Mouse (Mus musculus) midbrain, embryonic 11.5 days (tissue): ENCODE data around the gene Zfp748. TPM values are rescaled to one million over a fixed set of nuclear protein-coding genes. Genes with fewer than 3 reads are reported as not detected.

Experiments
- ATAC-seq: fragments of 200-750 bp; cut with Nextera tagmentation; 2 replicates; pipeline ENCODE4 v1.8.0; 2017; ENCODE audit warnings: moderate TSS enrichment, moderate library complexity; ENCODE audit not compliant: low FRiP score
- DNase-seq: peaks from one replicate; pipeline ENCODE4 v3.0.0; 2015; ENCODE audit warnings: low spot score; ENCODE audit errors: missing footprints
- H3K27ac ChIP-seq: fragments of 300-500 bp; sonication (generic); 2 replicates; pipeline ENCODE4 v1.5.1; 2014; ENCODE audit warnings: low read depth, low read length
- H3K27me3 ChIP-seq: fragments of 300-500 bp; sonication (generic); 2 replicates; pipeline ENCODE4 v1.6.1; 2014; ENCODE audit warnings: mild to moderate bottlenecking, low read length, moderate library complexity, mixed read lengths; ENCODE audit not compliant: control insufficient read depth, insufficient read depth
- H3K36me3 ChIP-seq: fragments of 300-500 bp; sonication (generic); 2 replicates; pipeline ENCODE4 v1.6.1; 2014; ENCODE audit warnings: mild to moderate bottlenecking, low read length, moderate library complexity, mixed read lengths; ENCODE audit not compliant: control insufficient read depth, insufficient read depth
- H3K4me1 ChIP-seq: fragments of 300-500 bp; sonication (generic); 2 replicates; pipeline ENCODE4 v1.6.1; 2014; ENCODE audit warnings: low read length; ENCODE audit not compliant: control insufficient read depth, insufficient read depth
- H3K4me2 ChIP-seq: fragments of 300-500 bp; sonication (generic); 2 replicates; pipeline ENCODE4 v1.6.1; 2014; ENCODE audit warnings: mild to moderate bottlenecking, moderate library complexity
- H3K4me3 ChIP-seq: fragments of 300-500 bp; sonication (generic); 2 replicates; pipeline ENCODE4 v1.5.1; 2014; ENCODE audit warnings: low read depth, low read length
- H3K9ac ChIP-seq: fragments of 300-500 bp; sonication (generic); 2 replicates; pipeline ENCODE4 v1.6.1; 2014; ENCODE audit warnings: low read length
- H3K9me3 ChIP-seq: fragments of 300-500 bp; sonication (generic); 2 replicates; pipeline ENCODE4 v1.6.1; 2016; ENCODE audit warnings: low read length; ENCODE audit not compliant: control insufficient read depth
- WGBS: fragments of 180-500 bp; shearing (Covaris S2); extraction: QIAGEN DNeasy Blood & Tissue Kit; methylation state at CpG from one replicate; pipeline ENCODE4 v1.1.7; 2014; 5-methylcytosine and 5-hydroxymethylcytosine counted together
- polyA plus RNA-seq: library from polyadenylated mRNA; unstranded; fragments of >200 nt; fragmentation: Nextera tagmentation; extraction: Ambion mirVana; gene quantifications from 2 replicates; pipeline ENCODE4 v1.2.1, GENCODE M21; 2014

Zfp748 gene
- 18.8 and 21.4 TPM in 2 replicates for polyA plus RNA-seq

GRCm38 (mm10) chr13:67553730-67554129 lies at the start of gene Zfp748:
TSS of gene Zfp748 (minus strand) at chr13:67553830.
- WGBS = 80% methylated on average over 4 of the region's 4 CpGs

GRCm38 (mm10) chr13:67572591-67573189 lies 19.1 kb upstream of the Zfp748 start:
- Histone ChIP-seq H3K9me3 (no peaks in the 10 kb centered on the region), H3K4me3 (no peak overlapping the region), H3K4me2 (no peak overlapping the region), H3K27ac (no peak overlapping the region), H3K36me3 (no peaks in the 10 kb centered on the region), H3K4me1 (no peaks in the 10 kb centered on the region), H3K9ac (no peak overlapping the region), H3K27me3 (no peaks in the 10 kb centered on the region)
- ATAC-seq (no peak), DNase-seq (no peak)
- WGBS = 72% methylated on average over 5 of the region's 5 CpGs

More at GRCm38 (mm10) chr13:67553730-67554129, at the start of gene Zfp748:
- Histone ChIP-seq H3K27ac (0 out of 2 replicates have a peak within 1 kb of the TSS, but pooled peaks have one; percentile 40), H3K36me3 (no peaks in the 10 kb centered on the region), H3K4me3 (peak within 1 kb of the TSS; percentile 90), H3K4me2 (peak within 1 kb of the TSS; percentile 66), H3K9ac (peak within 1 kb of the TSS; percentile 89), H3K9me3 (no peaks in the 10 kb centered on the region), H3K27me3 (no peaks in the 10 kb centered on the region), H3K4me1 (peaks cover 9% of the 10 kb centered on the region)
- DNase-seq (no peak), ATAC-seq (no peak)

- Histone ChIP-seq H3K36me3 (no peaks in the 10 kb centered on the region), H3K9ac (peak overlapping the region; percentile 89), H3K4me2 (peak overlapping the region; percentile 66), H3K4me3 (peak overlapping the region; percentile 90), H3K9me3 (no peaks in the 10 kb centered on the region), H3K27me3 (no peaks in the 10 kb centered on the region), H3K4me1 (peaks cover 9% of the 10 kb centered on the region), H3K27ac (0 out of 2 replicates have a peak overlapping the region, but pooled peaks have one; percentile 40)
- peak; percentile 99 for ATAC-seq
- peak; percentile 98 for DNase-seq
- whole genome bisulfite sequencing = under 1% methylated on average over 44 of the region's 44 CpGs
Measured at GRCm38 (mm10) chr13:67552505-67553346, 904 bp downstream of the Zfp748 start.

- Histone ChIP-seq H3K27ac (no peak overlapping the region), H3K4me2 (no peak overlapping the region), H3K36me3 (peaks cover 21% of the 10 kb centered on the region), H3K9me3 (no peaks in the 10 kb centered on the region; the same call in 1 of the 2 replicates), H3K4me3 (no peak overlapping the region), H3K9ac (no peak overlapping the region), H3K4me1 (no peaks in the 10 kb centered on the region), H3K27me3 (no peaks in the 10 kb centered on the region)
- ATAC-seq (no peak), DNase-seq (no peak)
- 92% methylated on average over 1 of the region's 1 CpGs for WGBS
Measured at GRCm38 (mm10) chr13:67545941-67546340, 7.7 kb downstream of the Zfp748 start.

- no peak overlapping the region for H3K27ac ChIP-seq
- H3K9ac ChIP-seq = no peak overlapping the region
- 71% methylated on average over 3 of the region's 3 CpGs for WGBS
- H3K36me3 ChIP-seq = no peaks in the 10 kb centered on the region
- ATAC-seq (no peak), DNase-seq (no peak)
- H3K9me3 ChIP-seq = no peaks in the 10 kb centered on the region
- peaks cover 8% of the 10 kb centered on the region for H3K4me1 ChIP-seq
- H3K4me2 ChIP-seq = no peak overlapping the region
- H3K27me3 ChIP-seq = no peaks in the 10 kb centered on the region
- H3K4me3 ChIP-seq = no peak overlapping the region
Measured at GRCm38 (mm10) chr13:67527049-67527730, 26.4 kb downstream of the Zfp748 start.

GRCm38 (mm10) chr13:67525753-67526410 lies 27.7 kb downstream of the Zfp748 start, which contains the start of the genes Gm26965 and Zfp87:
TSS of gene Gm26965 (minus strand) at chr13:67526151.
TSS of gene Zfp87 (minus strand) at chr13:67526177.
- WGBS = 0% methylated on average over 27 of the region's 27 CpGs
- peak; percentile 99 for ATAC-seq
- H3K36me3 ChIP-seq = no peaks in the 10 kb centered on the region; the same call in 1 of the 2 replicates
- peaks cover 8% of the 10 kb centered on the region for H3K4me1 ChIP-seq
- H3K9me3 ChIP-seq = no peaks in the 10 kb centered on the region
- 0 out of 2 replicates have a peak within 1 kb of the TSS, but pooled peaks have one; percentile 20 for H3K27ac ChIP-seq
- H3K4me3 ChIP-seq = peak within 1 kb of the TSS; percentile 87
- no peaks in the 10 kb centered on the region for H3K27me3 ChIP-seq
- H3K4me2 ChIP-seq = peak within 1 kb of the TSS; percentile 82
- peak within 1 kb of the TSS; percentile 86 for H3K9ac ChIP-seq
- DNase-seq = peak; percentile 98

- Histone ChIP-seq H3K4me2 (no peak overlapping the region), H3K27me3 (no peaks in the 10 kb centered on the region), H3K4me3 (no peak overlapping the region), H3K4me1 (peaks cover 6% of the 10 kb centered on the region; the same call in 1 of the 2 replicates), H3K9me3 (no peaks in the 10 kb centered on the region), H3K36me3 (no peaks in the 10 kb centered on the region), H3K9ac (peak overlapping the region; percentile 80; the same call in 1 of the 2 replicates), H3K27ac (no peak overlapping the region)
- ATAC-seq (0 out of 2 replicates have a peak, but pooled peaks have one; percentile 19), DNase-seq (no peak)
- 79% methylated on average over 1 of the region's 1 CpGs for WGBS
Measured at GRCm38 (mm10) chr13:67500908-67501307, 52.7 kb downstream of the Zfp748 start.

- no peak within 1 kb of the TSS for H3K27ac ChIP-seq
- DNase-seq = peak; percentile 98
Measured at GRCm38 (mm10) chr13:67500084-67500719, 53.4 kb downstream of the Zfp748 start, which contains the start of gene Zfp58. TSS of gene Zfp58 (minus strand) at chr13:67500555.

More at GRCm38 (mm10) chr13:67500084-67500719, 53.4 kb downstream of the Zfp748 start, which contains the start of gene Zfp58:
- no peaks in the 10 kb centered on the region for H3K9me3 ChIP-seq
- no peaks in the 10 kb centered on the region for H3K27me3 ChIP-seq
- peak; percentile 97 for ATAC-seq
- peaks cover 6% of the 10 kb centered on the region; the same call in 1 of the 2 replicates for H3K4me1 ChIP-seq
- H3K36me3 ChIP-seq = 0 out of 2 replicates have a peak, but pooled peaks cover under 1% of the 10 kb centered on the region
- peak within 1 kb of the TSS; percentile 75 for H3K4me3 ChIP-seq
- peak within 1 kb of the TSS; percentile 79 for H3K4me2 ChIP-seq
- under 1% methylated on average over 22 of the region's 22 CpGs for WGBS
- peak within 1 kb of the TSS; percentile 80 for H3K9ac ChIP-seq
